Mouse (Mus musculus) liver, postnatal 0 days (tissue): Measurements from ENCODE around the gene Aldh1l1. TPM values are rescaled to one million over a fixed set of nuclear protein-coding genes. Genes with fewer than 3 reads are reported as not detected.

Source experiments
- ATAC-seq: fragments of 200-750 bp; cut with Nextera tagmentation; 2 replicates; pipeline ENCODE4 v1.8.0; 2017; ENCODE audit warnings: mild to moderate bottlenecking, moderate library complexity
- DNase-seq: peaks from one replicate; pipeline ENCODE4 v3.0.0-alpha.2; 2016
- H3K27ac ChIP-seq: fragments of 300-500 bp; sonication (generic); 2 replicates; pipeline ENCODE4 v1.5.1; 2014; ENCODE audit warnings: antibody characterized with exemption, moderate library complexity, mild to moderate bottlenecking, low read depth
- H3K27me3 ChIP-seq: fragments of 300-500 bp; sonication (generic); 2 replicates; pipeline ENCODE4 v1.6.1; 2014; ENCODE audit warnings: low read length, control low read depth, mixed read lengths; ENCODE audit not compliant: insufficient read depth
- H3K36me3 ChIP-seq: fragments of 300-500 bp; sonication (generic); replicated peaks from 2 replicates; pipeline ENCODE4 v1.6.1; 2014; ENCODE audit warnings: mild to moderate bottlenecking, control low read depth, low read length, moderate library complexity, mixed read lengths; ENCODE audit not compliant: insufficient read depth
- H3K4me1 ChIP-seq: fragments of 300-500 bp; sonication (generic); 2 replicates; pipeline ENCODE4 v1.6.1; 2014; ENCODE audit warnings: antibody characterized with exemption, mild to moderate bottlenecking, control low read depth; ENCODE audit not compliant: insufficient read depth
- H3K4me2 ChIP-seq: fragments of 300-500 bp; sonication (generic); 2 replicates; pipeline ENCODE4 v1.6.1; 2014; ENCODE audit warnings: low read depth, mild to moderate bottlenecking, low read length, moderate library complexity, mixed read lengths
- H3K4me3 ChIP-seq: fragments of 300-500 bp; sonication (generic); 2 replicates; pipeline ENCODE4 v1.5.1; 2014; ENCODE audit warnings: low read depth, low read length
- H3K9ac ChIP-seq: fragments of 300-500 bp; sonication (generic); replicated peaks from 2 replicates; pipeline ENCODE4 v1.6.1; 2014; ENCODE audit warnings: mild to moderate bottlenecking, moderate library complexity
- H3K9me3 ChIP-seq: fragments of 300-500 bp; sonication (generic); 2 replicates; pipeline ENCODE4 v1.6.1; 2016; ENCODE audit warnings: mild to moderate bottlenecking, control low read depth, low read length, mixed read lengths
- CTCF ChIP-seq: sonication (generic); IDR thresholded peaks from 2 replicates; pipeline ENCODE4 v1.5.1; 2016; ENCODE audit warnings: antibody characterized with exemption, low read depth
- EP300 ChIP-seq: IDR thresholded peaks from 2 replicates; pipeline ENCODE4 v1.6.1; 2016; ENCODE audit warnings: antibody characterized with exemption, low read depth, mild to moderate bottlenecking
- WGBS: fragments of 180-500 bp; shearing (Covaris S2); extraction: QIAGEN DNeasy Blood & Tissue Kit; methylation state at CpG from one replicate; pipeline ENCODE4 v1.1.7; 2014; ENCODE audit not compliant: insufficient replicate concordance; 5-methylcytosine and 5-hydroxymethylcytosine counted together
- polyA plus RNA-seq: library from polyadenylated mRNA; unstranded; fragments of >200 nt; fragmentation: Nextera tagmentation; extraction: Ambion mirVana; gene quantifications from 2 replicates; pipeline ENCODE4 v1.2.1, GENCODE M21; 2015

The Aldh1l1 gene
- polyA plus RNA-seq, 1 experiment from 2014 or later = 114 TPM

GRCm38 (mm10) chr6:90506673-90507311 is 20.6 kb downstream of the Aldh1l1 start:
- Histone ChIP-seq H3K27ac (peak overlapping the region; percentile 72), H3K4me3 (no peak overlapping the region), H3K4me2 (no peak overlapping the region), H3K9me3 (no peaks in the 10 kb centered on the region; the same call in 1 of the 2 replicates), H3K27me3 (no peaks in the 10 kb centered on the region), H3K9ac (no peak overlapping the region), H3K36me3 (no peaks in the 10 kb centered on the region), H3K4me1 (peaks cover 18% of the 10 kb centered on the region)
- 58% methylated on average over 16 of the region's 16 CpGs for WGBS
- no peak for TF ChIP-seq CTCF
- no peak for TF ChIP-seq EP300
- DNase-seq = peak; percentile 75
- ATAC-seq = peak; percentile 66

GRCm38 (mm10) chr6:90507443-90507842 is 21.2 kb downstream of the Aldh1l1 start:
- Histone ChIP-seq H3K27me3 (no peaks in the 10 kb centered on the region), H3K4me3 (no peak overlapping the region), H3K4me1 (peaks cover 17% of the 10 kb centered on the region), H3K36me3 (no peaks in the 10 kb centered on the region), H3K9ac (no peak overlapping the region), H3K27ac (peak overlapping the region; percentile 72), H3K9me3 (no peaks in the 10 kb centered on the region; the same call in 1 of the 2 replicates), H3K4me2 (no peak overlapping the region)
- DNase-seq = no peak
- TF ChIP-seq CTCF = no peak
- TF ChIP-seq EP300 = no peak
- ATAC-seq = no peak

- Histone ChIP-seq H3K4me3 (no peak overlapping the region), H3K27me3 (no peaks in the 10 kb centered on the region), H3K9ac (peak overlapping the region; percentile 32; the same call in 1 of the 2 replicates), H3K9me3 (no peaks in the 10 kb centered on the region; the same call in 1 of the 2 replicates), H3K4me1 (peaks cover 17% of the 10 kb centered on the region), H3K27ac (peak overlapping the region; percentile 84), H3K4me2 (no peak overlapping the region), H3K36me3 (no peaks in the 10 kb centered on the region)
- ATAC-seq = no peak
- WGBS = 61% methylated on average over 4 of the region's 4 CpGs
- no peak for DNase-seq
- TF ChIP-seq CTCF = no peak
- no peak for TF ChIP-seq EP300
Observed at GRCm38 (mm10) chr6:90508197-90508624, 22.0 kb downstream of the Aldh1l1 start.

- Histone ChIP-seq H3K4me1 (peaks cover 17% of the 10 kb centered on the region), H3K27me3 (no peaks in the 10 kb centered on the region), H3K4me3 (no peak overlapping the region), H3K27ac (peak overlapping the region; percentile 84), H3K4me2 (no peak overlapping the region), H3K9me3 (no peaks in the 10 kb centered on the region; the same call in 1 of the 2 replicates), H3K36me3 (no peaks in the 10 kb centered on the region), H3K9ac (peak overlapping the region; percentile 32; the same call in 1 of the 2 replicates)
- 46% methylated on average over 6 of the region's 6 CpGs for WGBS
- ATAC-seq = peak; percentile 92
- DNase-seq = peak; percentile 81
- peak; percentile 80 for TF ChIP-seq EP300
- no peak for TF ChIP-seq CTCF
Observed at GRCm38 (mm10) chr6:90509085-90509484, 22.9 kb downstream of the Aldh1l1 start.

- Histone ChIP-seq H3K4me2 (no peak overlapping the region), H3K36me3 (no peaks in the 10 kb centered on the region), H3K27ac (no peak overlapping the region), H3K27me3 (no peaks in the 10 kb centered on the region), H3K9me3 (no peaks in the 10 kb centered on the region), H3K4me1 (peaks cover 19% of the 10 kb centered on the region), H3K4me3 (no peak overlapping the region), H3K9ac (no peak overlapping the region)
- no peak for TF ChIP-seq EP300
- no peak for TF ChIP-seq CTCF
- DNase-seq (no peak), ATAC-seq (no peak)
- WGBS = 72% methylated on average over 5 of the region's 5 CpGs
Observed at GRCm38 (mm10) chr6:90512416-90512815, 26.2 kb downstream of the Aldh1l1 start.

- H3K27ac ChIP-seq = no peak overlapping the region
- no peak overlapping the region for H3K9ac ChIP-seq
- H3K4me3 ChIP-seq = no peak overlapping the region
- no peaks in the 10 kb centered on the region for H3K36me3 ChIP-seq
- ATAC-seq = no peak
- WGBS = 64% methylated on average over 5 of the region's 5 CpGs
- peaks cover 17% of the 10 kb centered on the region for H3K4me1 ChIP-seq
- DNase-seq = no peak
- H3K4me2 ChIP-seq = no peak overlapping the region
- no peaks in the 10 kb centered on the region for H3K27me3 ChIP-seq
- H3K9me3 ChIP-seq = no peaks in the 10 kb centered on the region
- TF ChIP-seq CTCF = no peak
- TF ChIP-seq EP300 = no peak
Observed at GRCm38 (mm10) chr6:90513074-90513856, 27.0 kb downstream of the Aldh1l1 start.
